Mouse (Mus musculus): ENCODE results near the gene Zmynd10. TPM values are rescaled to one million over a fixed set of nuclear protein-coding genes. Genes with fewer than 3 reads are reported as not detected.

The Zmynd10 gene
- polyA plus RNA-seq, 1 experiment = 13.2 TPM

GRCm38 (mm10) chr9:107583174-107583573, 36.1 kb downstream of the Zmynd10 start:
- no peak for DNase-seq
- 90% methylated on average over 14 of the region's 14 CpGs for WGBS
- TF ChIP-seq CTCF (IDR thresholded peaks at IDR 0.05; ENCODE audit: insufficient read depth, low read length) (no peak), POLR2A (IDR thresholded peaks at IDR 0.05; ENCODE audit: borderline replicate concordance, extremely low read depth, low read depth, low read length) (no peak)
- Histone ChIP-seq H3K4me3 (replicated peaks; ENCODE audit: extremely low read depth, low read depth, low read length) (no peak overlapping the region), H3K4me1 (ENCODE audit: control insufficient read depth, insufficient read depth, low read length) (peaks cover 7% of the 10 kb centered on the region; the same call in 1 of the 2 replicates)

- no peak overlapping the region for H3K4me3 ChIP-seq (replicated peaks; ENCODE audit: extremely low read depth, low read depth, low read length)
- WGBS = 81% methylated on average over 5 of the region's 5 CpGs
- no peak for DNase-seq
- TF ChIP-seq POLR2A (IDR thresholded peaks at IDR 0.05; ENCODE audit: borderline replicate concordance, extremely low read depth, low read depth, low read length) = no peak
- no peak for TF ChIP-seq CTCF (IDR thresholded peaks at IDR 0.05; ENCODE audit: insufficient read depth, low read length)
- H3K4me1 ChIP-seq (ENCODE audit: control insufficient read depth, insufficient read depth, low read length) = peaks cover 9% of the 10 kb centered on the region
Measured at GRCm38 (mm10) chr9:107586504-107586903, 39.4 kb downstream of the Zmynd10 start.

GRCm38 (mm10) chr9:107586974-107587832, 40.1 kb downstream of the Zmynd10 start, which contains the start of gene Ifrd2:
Ifrd2 (plus strand) TSS chr9:107587642.
- DNase-seq = peak; percentile 95
- TF ChIP-seq POLR2A (IDR thresholded peaks at IDR 0.05; ENCODE audit: borderline replicate concordance, extremely low read depth, low read depth, low read length) = no peak
- TF ChIP-seq CTCF (IDR thresholded peaks at IDR 0.05; ENCODE audit: insufficient read depth, low read length) = no peak
- WGBS = 9% methylated on average over 46 of the region's 46 CpGs
- Histone ChIP-seq H3K4me3 (replicated peaks; ENCODE audit: extremely low read depth, low read depth, low read length) (peak within 1 kb of the TSS; percentile 72), H3K4me1 (ENCODE audit: control insufficient read depth, insufficient read depth, low read length) (peaks cover 7% of the 10 kb centered on the region)

- 2% methylated on average over 33 of the region's 33 CpGs for WGBS
- peaks cover 7% of the 10 kb centered on the region for H3K4me1 ChIP-seq (ENCODE audit: control insufficient read depth, insufficient read depth, low read length)
- no peak for DNase-seq
- H3K4me3 ChIP-seq (replicated peaks; ENCODE audit: extremely low read depth, low read depth, low read length) = peak overlapping the region; percentile 72
- TF ChIP-seq POLR2A (IDR thresholded peaks at IDR 0.05; ENCODE audit: borderline replicate concordance, extremely low read depth, low read depth, low read length) = no peak
- TF ChIP-seq CTCF (IDR thresholded peaks at IDR 0.05; ENCODE audit: insufficient read depth, low read length) = no peak
Measured at GRCm38 (mm10) chr9:107587833-107588639, 40.9 kb downstream of the Zmynd10 start.

- TF ChIP-seq POLR2A (IDR thresholded peaks at IDR 0.05; ENCODE audit: borderline replicate concordance, extremely low read depth, low read depth, low read length) (0 out of 2 replicates have a peak, but pooled peaks have one; percentile 9), CTCF (IDR thresholded peaks at IDR 0.05; ENCODE audit: insufficient read depth, low read length) (no peak)
- Histone ChIP-seq H3K4me3 (replicated peaks; ENCODE audit: extremely low read depth, low read depth, low read length) (no peak overlapping the region), H3K4me1 (ENCODE audit: control insufficient read depth, insufficient read depth, low read length) (peaks cover 9% of the 10 kb centered on the region)
- DNase-seq = peak; percentile 78
- WGBS = 66% methylated on average over 25 of the region's 25 CpGs
Measured at GRCm38 (mm10) chr9:107590058-107590772, 43.1 kb downstream of the Zmynd10 start.

DNA sequence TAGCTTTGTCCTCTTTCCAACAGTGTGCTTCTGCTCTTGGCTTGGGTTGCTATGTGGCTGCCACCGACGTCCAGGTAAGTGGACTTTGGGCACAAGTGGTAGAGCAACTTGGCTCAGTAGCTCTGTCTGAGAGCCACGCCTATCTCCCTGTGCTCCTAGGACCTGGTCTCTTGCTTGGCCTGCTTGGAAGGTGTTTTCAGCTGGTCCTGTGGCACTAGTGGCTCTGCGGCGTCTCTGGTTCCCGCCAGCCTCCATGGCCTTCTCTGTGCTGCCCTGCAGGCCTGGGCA, 43.6 kb downstream of the Zmynd10 start:
- no peak for TF ChIP-seq CTCF (IDR thresholded peaks at IDR 0.05; ENCODE audit: insufficient read depth, low read length)
- no peak for TF ChIP-seq POLR2A (IDR thresholded peaks at IDR 0.05; ENCODE audit: borderline replicate concordance, extremely low read depth, low read depth, low read length)
- Histone ChIP-seq H3K4me3 (replicated peaks; ENCODE audit: extremely low read depth, low read depth, low read length) (no peak overlapping the region), H3K4me1 (ENCODE audit: control insufficient read depth, insufficient read depth, low read length) (peaks cover 9% of the 10 kb centered on the region)
- WGBS = 54% methylated on average over 6 of the region's 6 CpGs
- DNase-seq = no peak

- no peak for DNase-seq
Measured at GRCm38 (mm10) chr9:107593101-107593976, 46.2 kb downstream of the Zmynd10 start.

DNA sequence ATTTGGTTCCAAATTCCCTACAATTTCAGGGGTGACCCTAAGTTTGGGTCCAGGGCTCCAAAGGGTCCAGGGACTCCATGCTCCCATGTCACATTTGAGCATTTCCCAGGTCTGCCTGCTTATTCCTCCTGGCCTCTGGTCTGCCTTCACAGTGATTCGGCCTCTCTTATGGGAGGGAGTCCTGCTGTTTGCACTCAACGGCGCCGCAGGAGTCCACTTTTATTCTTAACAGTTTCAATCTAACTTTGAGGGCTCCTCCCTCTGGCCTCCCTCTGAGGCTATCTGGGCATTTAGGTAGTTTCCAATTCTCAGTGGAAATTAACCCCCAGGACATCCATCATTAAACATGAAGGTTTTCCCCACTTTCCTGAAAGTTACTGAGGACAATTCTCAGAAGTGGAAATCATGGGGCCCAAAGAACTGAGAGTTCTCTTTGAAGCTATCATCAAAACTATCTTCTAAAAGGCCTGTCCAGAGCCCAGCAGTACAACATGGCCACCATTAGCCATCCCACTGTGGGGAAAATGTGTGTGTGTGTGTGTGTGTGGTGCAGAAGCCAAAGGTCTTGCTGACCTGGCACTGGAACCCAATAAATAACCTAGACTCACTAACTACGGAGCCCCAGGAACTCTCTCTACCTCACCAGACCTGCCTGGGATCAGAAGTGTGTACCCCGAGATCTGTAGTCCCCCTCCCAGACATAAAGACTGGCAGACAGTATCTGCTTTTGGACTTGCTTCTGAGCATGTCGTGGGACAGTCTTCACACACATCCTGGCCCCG, 47.4 kb downstream of the Zmynd10 start:
- WGBS = 85% methylated on average over 8 of the region's 8 CpGs
- TF ChIP-seq CTCF (IDR thresholded peaks at IDR 0.05; ENCODE audit: insufficient read depth, low read length) (no peak), POLR2A (IDR thresholded peaks at IDR 0.05; ENCODE audit: borderline replicate concordance, extremely low read depth, low read depth, low read length) (no peak)
- Histone ChIP-seq H3K4me3 (replicated peaks; ENCODE audit: extremely low read depth, low read depth, low read length) (no peak overlapping the region), H3K4me1 (ENCODE audit: control insufficient read depth, insufficient read depth, low read length) (peaks cover 16% of the 10 kb centered on the region)
- no peak for DNase-seq

More at GRCm38 (mm10) chr9:107593101-107593976, 46.2 kb downstream of the Zmynd10 start:
- no peak overlapping the region for H3K4me3 ChIP-seq (replicated peaks; ENCODE audit: extremely low read depth, low read depth, low read length)
- TF ChIP-seq CTCF (IDR thresholded peaks at IDR 0.05; ENCODE audit: insufficient read depth, low read length) = no peak
- no peak for TF ChIP-seq POLR2A (IDR thresholded peaks at IDR 0.05; ENCODE audit: borderline replicate concordance, extremely low read depth, low read depth, low read length)
- peaks cover 16% of the 10 kb centered on the region for H3K4me1 ChIP-seq (ENCODE audit: control insufficient read depth, insufficient read depth, low read length)
- 80% methylated on average over 11 of the region's 11 CpGs for WGBS
